Mouse (Mus musculus) midbrain, embryonic 13.5 days (tissue): ENCODE results near the gene Ica1. TPM values are rescaled to one million over a fixed set of nuclear protein-coding genes. Genes with fewer than 3 reads are reported as not detected.

Experiments used
- ATAC-seq: fragments of 200-750 bp; cut with Nextera tagmentation; 2 replicates; pipeline ENCODE4 v1.8.0; 2017; ENCODE audit warnings: mild to moderate bottlenecking, moderate TSS enrichment, moderate library complexity
- H3K27ac ChIP-seq: fragments of 300-500 bp; sonication (generic); 2 replicates; pipeline ENCODE4 v1.5.1; 2015; ENCODE audit warnings: inconsistent platforms, mild to moderate bottlenecking, moderate library complexity
- H3K27me3 ChIP-seq: fragments of 300-500 bp; sonication (generic); 2 replicates; pipeline ENCODE4 v1.6.1; 2015; ENCODE audit warnings: mild to moderate bottlenecking, inconsistent platforms
- H3K36me3 ChIP-seq: fragments of 300-500 bp; sonication (generic); 2 replicates; pipeline ENCODE4 v1.6.1; 2015; ENCODE audit warnings: mild to moderate bottlenecking, inconsistent platforms
- H3K4me1 ChIP-seq: fragments of 300-500 bp; sonication (generic); replicated peaks from 2 replicates; pipeline ENCODE4 v1.6.1; 2015; ENCODE audit warnings: inconsistent platforms
- H3K4me2 ChIP-seq: fragments of 300-500 bp; sonication (generic); replicated peaks from 2 replicates; pipeline ENCODE4 v1.6.1; 2015; ENCODE audit warnings: moderate library complexity, mild to moderate bottlenecking, inconsistent platforms
- H3K4me3 ChIP-seq: fragments of 300-500 bp; sonication (generic); replicated peaks from 2 replicates; pipeline ENCODE4 v1.5.1; 2015; ENCODE audit warnings: mild to moderate bottlenecking, inconsistent platforms
- H3K9ac ChIP-seq: fragments of 300-500 bp; sonication (generic); replicated peaks from 2 replicates; pipeline ENCODE4 v1.6.1; 2015; ENCODE audit warnings: mild to moderate bottlenecking, inconsistent platforms
- H3K9me3 ChIP-seq: fragments of 300-500 bp; sonication (generic); 2 replicates; pipeline ENCODE4 v1.6.1; 2016; ENCODE audit warnings: mild to moderate bottlenecking, inconsistent platforms
- WGBS: fragments of 180-500 bp; shearing (Covaris S2); methylation state at CpG from one replicate; pipeline ENCODE4 v1.1.7; 2015; 5-methylcytosine and 5-hydroxymethylcytosine counted together
- polyA plus RNA-seq: library from polyadenylated mRNA; unstranded; fragments of >200 nt; fragmentation: Nextera tagmentation; extraction: Ambion mirVana; gene quantifications from 2 replicates; pipeline ENCODE4 v1.2.1, GENCODE M21; 2015

Ica1 gene
- polyA plus RNA-seq, 1 experiment from 2014 or later, result 36.9 TPM

DNA sequence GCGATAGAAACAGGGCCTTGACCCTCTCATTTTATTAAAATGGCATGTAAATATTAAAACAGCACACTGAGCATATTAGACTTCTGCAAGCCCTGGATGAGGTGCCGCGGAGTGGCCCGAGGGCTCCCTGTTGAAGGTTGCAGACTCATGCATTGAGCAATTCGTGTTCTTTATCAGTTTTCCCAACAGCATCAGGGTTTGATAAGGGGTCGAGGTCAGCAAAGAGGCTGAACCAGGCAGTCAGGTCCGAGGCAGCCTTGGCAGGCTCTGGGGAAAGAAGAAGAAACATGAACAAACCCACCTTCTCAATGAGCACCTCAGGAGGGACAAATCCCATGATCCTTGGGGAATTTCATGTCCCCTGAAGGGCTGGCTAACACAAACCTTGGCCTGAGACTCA lies 147.8 kb downstream of the Ica1 start:
- Histone ChIP-seq H3K4me1 (no peaks in the 10 kb centered on the region), H3K4me2 (no peak overlapping the region), H3K27me3 (no peaks in the 10 kb centered on the region), H3K36me3 (no peaks in the 10 kb centered on the region), H3K9me3 (no peaks in the 10 kb centered on the region), H3K4me3 (no peak overlapping the region), H3K9ac (no peak overlapping the region), H3K27ac (no peak overlapping the region)
- ATAC-seq, result no peak
- WGBS, result 86% methylated on average over 7 of the region's 7 CpGs

- whole genome bisulfite sequencing, result 87% methylated on average over 7 of the region's 7 CpGs
- H3K36me3 ChIP-seq, result no peaks in the 10 kb centered on the region
- no peaks in the 10 kb centered on the region for H3K9me3 ChIP-seq
- H3K4me3 ChIP-seq, result no peak overlapping the region
- no peaks in the 10 kb centered on the region for H3K4me1 ChIP-seq
- no peaks in the 10 kb centered on the region for H3K27me3 ChIP-seq
- H3K4me2 ChIP-seq, result no peak overlapping the region
- H3K27ac ChIP-seq, result no peak overlapping the region
- no peak for ATAC-seq
- H3K9ac ChIP-seq, result no peak overlapping the region
Observed at GRCm38 (mm10) chr6:8628715-8629267, 149.5 kb downstream of the Ica1 start.

- no peak for ATAC-seq
- H3K36me3 ChIP-seq, result no peaks in the 10 kb centered on the region
- no peak overlapping the region for H3K27ac ChIP-seq
- 92% methylated on average over 8 of the region's 8 CpGs for WGBS
- H3K4me2 ChIP-seq, result no peak overlapping the region
- H3K4me1 ChIP-seq, result no peaks in the 10 kb centered on the region
- no peak overlapping the region for H3K4me3 ChIP-seq
- H3K9ac ChIP-seq, result no peak overlapping the region
- no peaks in the 10 kb centered on the region for H3K9me3 ChIP-seq
- H3K27me3 ChIP-seq, result no peaks in the 10 kb centered on the region
Observed at GRCm38 (mm10) chr6:8628226-8628625, 150.1 kb downstream of the Ica1 start.

DNA sequence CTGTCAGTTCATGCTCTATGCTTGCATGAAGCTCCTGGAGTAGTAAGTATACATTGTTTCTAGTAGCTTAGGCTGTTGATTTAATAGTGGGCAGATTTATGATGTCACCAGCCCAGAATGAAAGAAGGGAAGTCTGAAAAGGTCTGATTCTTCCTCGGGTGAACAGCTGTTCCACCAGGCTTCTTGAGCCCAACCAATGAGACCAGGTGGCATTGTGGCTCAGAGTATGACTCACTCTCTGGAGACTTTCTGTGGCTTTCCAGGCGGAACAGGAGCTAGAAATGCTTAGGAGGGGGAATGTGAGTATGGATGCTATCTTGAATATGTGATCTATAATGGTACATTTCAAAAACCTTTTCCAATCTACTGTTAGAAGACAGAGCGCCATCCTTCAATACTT lies 155.2 kb downstream of the Ica1 start:
- Histone ChIP-seq H3K27me3 (no peaks in the 10 kb centered on the region), H3K9ac (no peak overlapping the region), H3K4me3 (no peak overlapping the region), H3K27ac (no peak overlapping the region), H3K4me1 (no peaks in the 10 kb centered on the region), H3K36me3 (no peaks in the 10 kb centered on the region), H3K9me3 (no peaks in the 10 kb centered on the region), H3K4me2 (no peak overlapping the region)
- ATAC-seq, result no peak
- WGBS, result 83% methylated on average over 3 of the region's 3 CpGs

DNA sequence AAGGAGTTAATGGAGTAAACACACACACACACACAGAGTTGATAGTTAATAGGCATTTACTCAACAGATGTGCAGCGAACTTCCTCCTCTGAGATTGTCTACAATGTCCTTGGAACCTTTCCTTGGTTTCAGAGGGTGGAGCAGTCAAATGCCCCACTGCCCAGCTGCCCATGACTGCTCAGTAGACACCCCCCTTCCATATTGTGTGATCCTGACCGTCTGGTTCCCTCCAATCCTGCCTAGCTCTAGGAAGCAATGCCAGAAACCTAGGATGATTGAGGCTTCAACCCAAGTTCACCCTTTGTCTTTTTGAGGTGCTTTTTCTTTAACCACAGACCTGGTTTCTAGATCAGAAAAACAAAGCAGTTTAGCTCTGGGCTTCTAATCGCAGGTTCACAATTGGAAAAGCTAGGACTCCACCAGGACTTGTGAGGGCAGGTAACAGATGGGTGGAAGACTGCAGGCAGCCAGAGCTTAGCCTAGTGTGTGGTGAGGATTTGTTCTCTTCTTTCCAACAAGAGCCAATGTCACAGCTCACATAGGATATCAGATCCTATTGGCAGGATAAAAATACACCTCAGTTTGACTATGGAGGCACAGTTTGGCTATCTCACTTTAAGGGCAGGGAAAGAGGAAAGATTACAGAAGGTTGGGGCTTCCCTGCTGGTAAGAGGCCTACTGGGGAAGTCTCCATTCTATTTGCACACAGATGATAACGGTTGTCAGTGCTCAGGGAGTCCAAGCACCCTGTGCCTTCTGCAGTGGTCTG lies 158.5 kb downstream of the Ica1 start:
- H3K4me1 ChIP-seq, result no peaks in the 10 kb centered on the region
- no peaks in the 10 kb centered on the region for H3K9me3 ChIP-seq
- no peak overlapping the region for H3K9ac ChIP-seq
- H3K4me2 ChIP-seq, result no peak overlapping the region
- H3K36me3 ChIP-seq, result no peaks in the 10 kb centered on the region
- no peak overlapping the region for H3K27ac ChIP-seq
- 84% methylated on average over 4 of the region's 4 CpGs for WGBS
- H3K27me3 ChIP-seq, result no peaks in the 10 kb centered on the region
- no peak overlapping the region for H3K4me3 ChIP-seq
- ATAC-seq, result no peak

DNA sequence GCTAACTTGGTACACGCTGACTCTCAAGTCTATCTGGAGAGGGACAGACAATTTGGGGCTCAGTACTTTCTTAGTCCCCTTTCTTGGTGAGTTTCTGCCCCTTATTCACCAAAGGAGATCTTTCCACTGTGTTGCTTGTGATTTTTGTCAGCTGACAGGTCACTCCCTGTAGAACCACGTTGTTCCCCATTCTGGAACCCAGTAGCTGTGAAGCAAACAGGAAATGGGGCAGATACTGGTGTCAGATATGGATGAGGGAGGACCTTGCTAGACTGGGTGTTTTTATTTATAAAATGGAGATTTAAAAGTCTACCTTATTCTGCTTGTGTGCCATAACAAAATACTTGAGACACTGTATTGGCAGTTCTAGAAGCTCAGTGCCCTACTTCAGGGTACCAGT lies 160.9 kb downstream of the Ica1 start:
- no peak for ATAC-seq
- WGBS, result 81% methylated on average over 2 of the region's 2 CpGs

DNA sequence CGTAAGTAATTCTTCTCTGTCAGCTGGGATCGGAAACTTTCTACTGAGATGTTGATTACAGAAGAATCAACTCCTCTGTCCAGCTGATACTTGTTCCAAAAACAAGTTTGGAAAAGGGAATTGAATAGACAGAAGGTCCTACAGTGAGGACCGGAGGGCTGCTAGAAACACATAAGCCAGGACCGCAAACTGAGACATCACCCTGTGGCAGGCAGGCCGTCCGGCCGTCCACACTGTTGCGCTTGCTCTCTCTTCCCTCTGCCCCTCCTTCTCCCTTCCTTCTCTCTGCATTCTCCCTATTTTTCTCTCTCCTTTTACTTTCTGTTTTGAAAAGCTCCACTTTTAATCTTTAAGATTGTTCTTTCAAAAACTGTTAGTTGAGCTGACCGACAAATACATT lies 186.6 kb downstream of the Ica1 start:
- H3K4me2 ChIP-seq, result no peak overlapping the region
- no peak for ATAC-seq

More for the DNA sequence above, 160.9 kb downstream of the Ica1 start:
- Histone ChIP-seq H3K4me3 (no peak overlapping the region), H3K4me2 (no peak overlapping the region), H3K9ac (no peak overlapping the region), H3K9me3 (no peaks in the 10 kb centered on the region), H3K36me3 (no peaks in the 10 kb centered on the region), H3K27me3 (no peaks in the 10 kb centered on the region), H3K27ac (no peak overlapping the region), H3K4me1 (no peaks in the 10 kb centered on the region)

GRCm38 (mm10) chr6:8583892-8584291 lies 194.4 kb downstream of the Ica1 start:
- no peak overlapping the region for H3K27ac ChIP-seq
- WGBS, result 94% methylated on average over 3 of the region's 3 CpGs
- no peak for ATAC-seq
- no peaks in the 10 kb centered on the region for H3K9me3 ChIP-seq
- no peaks in the 10 kb centered on the region for H3K4me1 ChIP-seq
- no peak overlapping the region for H3K4me2 ChIP-seq
- no peak overlapping the region for H3K9ac ChIP-seq
- no peak overlapping the region for H3K4me3 ChIP-seq
- no peaks in the 10 kb centered on the region for H3K27me3 ChIP-seq
- peaks cover 11% of the 10 kb centered on the region for H3K36me3 ChIP-seq

More for the DNA sequence above, 186.6 kb downstream of the Ica1 start:
- Histone ChIP-seq H3K4me1 (no peaks in the 10 kb centered on the region), H3K4me3 (no peak overlapping the region), H3K36me3 (peaks cover 10% of the 10 kb centered on the region; the same call in 1 of the 2 replicates), H3K9ac (no peak overlapping the region), H3K27ac (no peak overlapping the region), H3K9me3 (no peaks in the 10 kb centered on the region), H3K27me3 (no peaks in the 10 kb centered on the region)
- WGBS, result 85% methylated on average over 9 of the region's 9 CpGs

DNA sequence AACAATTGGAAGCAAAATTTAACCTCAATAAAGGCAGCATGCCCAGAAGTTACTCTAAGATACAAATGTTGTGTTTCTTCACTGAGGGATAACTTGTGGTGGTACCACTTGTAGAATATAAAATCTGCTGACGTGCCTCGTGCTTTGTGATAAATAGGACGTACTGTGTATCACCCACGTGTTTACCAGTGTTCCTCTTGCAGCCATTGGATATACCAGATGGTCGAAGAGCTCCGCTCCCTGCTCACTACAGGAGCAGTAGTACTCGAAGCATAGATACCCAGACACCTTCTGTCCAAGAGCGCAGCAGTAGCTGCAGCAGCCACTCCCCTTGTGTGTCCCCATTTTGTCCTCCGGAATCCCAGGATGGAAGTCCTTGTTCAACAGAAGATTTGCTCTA lies 195.9 kb downstream of the Ica1 start:
- no peak overlapping the region for H3K27ac ChIP-seq
- no peak for ATAC-seq
- no peak overlapping the region for H3K4me2 ChIP-seq
- 95% methylated on average over 9 of the region's 9 CpGs for WGBS
- H3K4me1 ChIP-seq, result no peaks in the 10 kb centered on the region
- no peaks in the 10 kb centered on the region for H3K27me3 ChIP-seq
- no peak overlapping the region for H3K4me3 ChIP-seq
- no peak overlapping the region for H3K9ac ChIP-seq
- no peaks in the 10 kb centered on the region for H3K9me3 ChIP-seq
- peaks cover 11% of the 10 kb centered on the region for H3K36me3 ChIP-seq

Other genes with a start within 250 kb of the Ica1 start
- gene Nxph1, start 169.9 kb upstream of the Ica1 start, polyA plus RNA-seq, result 43.9 and 54.7 TPM in 2 replicates